Mouse (Mus musculus) stomach, embryonic 15.5 days (tissue): ENCODE measurements around the gene A930033H14Rik. TPM values are rescaled to one million over a fixed set of nuclear protein-coding genes. Genes with fewer than 3 reads are reported as not detected.

ENCODE experiments used
- ATAC-seq: fragments of 200-750 bp; cut with Nextera tagmentation; 2 replicates; pipeline ENCODE4 v1.8.0; 2017; ENCODE audit warnings: low read depth, moderate number of reproducible peaks, moderate TSS enrichment; ENCODE audit not compliant: insufficient read depth, low FRiP score
- H3K27ac ChIP-seq: fragments of 300-500 bp; sonication (generic); 2 replicates; pipeline ENCODE4 v1.5.1; 2015; ENCODE audit warnings: mild to moderate bottlenecking, inconsistent platforms
- H3K27me3 ChIP-seq: fragments of 300-500 bp; sonication (generic); replicated peaks from 2 replicates; pipeline ENCODE4 v1.6.1; 2015; ENCODE audit warnings: inconsistent platforms
- H3K36me3 ChIP-seq: fragments of 300-500 bp; sonication (generic); 2 replicates; pipeline ENCODE4 v1.6.1; 2015; ENCODE audit warnings: inconsistent platforms
- H3K4me1 ChIP-seq: fragments of 300-500 bp; sonication (generic); 2 replicates; pipeline ENCODE4 v1.6.1; 2015; ENCODE audit warnings: inconsistent platforms
- H3K4me2 ChIP-seq: fragments of 300-500 bp; sonication (generic); 2 replicates; pipeline ENCODE4 v1.6.1; 2015; ENCODE audit warnings: mild to moderate bottlenecking, inconsistent platforms
- H3K4me3 ChIP-seq: fragments of 300-500 bp; sonication (generic); replicated peaks from 2 replicates; pipeline ENCODE4 v1.5.1; 2015; ENCODE audit warnings: inconsistent platforms
- H3K9ac ChIP-seq: fragments of 300-500 bp; sonication (generic); 2 replicates; pipeline ENCODE4 v1.6.1; 2015; ENCODE audit warnings: inconsistent platforms
- H3K9me3 ChIP-seq: fragments of 300-500 bp; sonication (generic); 2 replicates; pipeline ENCODE4 v1.6.1; 2016; ENCODE audit warnings: inconsistent platforms
- WGBS: fragments of 180-500 bp; shearing (Covaris S2); methylation state at CpG from one replicate; pipeline ENCODE4 v1.1.7; 2015; 5-methylcytosine and 5-hydroxymethylcytosine counted together
- polyA plus RNA-seq: library from polyadenylated mRNA; unstranded; fragments of >200 nt; fragmentation: Nextera tagmentation; extraction: Ambion mirVana; gene quantifications from 2 replicates; pipeline ENCODE4 v1.2.1, GENCODE M21; 2015

Gene A930033H14Rik
- polyA plus RNA-seq, 1 experiment from 2014 or later: 2.7 TPM

DNA sequence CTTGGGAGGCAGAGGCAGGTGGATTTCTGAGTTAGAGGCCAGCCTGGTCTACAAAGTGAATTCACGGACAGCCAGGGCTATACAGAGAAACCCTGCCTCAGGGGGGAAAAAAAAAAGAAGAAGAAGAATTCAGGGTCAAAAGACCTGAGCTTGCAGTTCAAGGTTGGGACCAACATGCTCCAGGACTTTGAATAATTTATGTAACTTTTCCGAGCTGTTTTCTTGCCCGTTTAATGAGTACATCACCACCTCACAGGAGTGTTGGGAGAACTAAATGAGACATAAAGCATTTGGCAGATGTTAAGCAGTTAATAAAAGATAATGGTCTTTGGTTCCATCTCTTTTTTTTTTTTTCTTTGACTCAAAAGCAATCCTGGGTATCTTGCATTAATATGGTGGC lies 51.4 kb downstream of the A930033H14Rik start:
- H3K4me2 ChIP-seq: no peak overlapping the region
- H3K27me3 ChIP-seq: no peaks in the 10 kb centered on the region
- no peak overlapping the region for H3K4me3 ChIP-seq
- no peaks in the 10 kb centered on the region for H3K4me1 ChIP-seq
- H3K9me3 ChIP-seq: no peaks in the 10 kb centered on the region
- WGBS: 77% methylated on average over 3 of the region's 3 CpGs
- no peak overlapping the region for H3K9ac ChIP-seq
- H3K36me3 ChIP-seq: no peaks in the 10 kb centered on the region
- no peak overlapping the region for H3K27ac ChIP-seq
- no peak for ATAC-seq

DNA sequence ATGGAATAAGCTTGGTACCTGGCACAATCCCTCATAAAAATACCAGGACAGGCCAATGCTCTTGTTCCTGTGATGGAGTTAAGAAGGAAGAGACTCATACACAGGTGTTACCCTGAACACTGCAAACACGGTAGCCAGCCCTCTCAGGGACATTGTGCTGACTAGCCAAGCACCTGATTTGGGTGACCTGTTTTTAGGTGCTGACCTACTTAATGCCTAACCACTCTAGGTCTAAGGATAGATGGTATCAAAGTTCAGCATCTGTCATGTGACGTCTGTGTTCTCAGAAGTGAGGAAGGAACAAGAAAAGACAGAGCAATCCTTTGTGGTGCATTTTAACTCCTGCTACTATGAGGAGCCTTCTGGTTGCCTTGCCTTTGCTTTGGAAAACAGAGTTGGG lies 52.0 kb downstream of the A930033H14Rik start:
- no peaks in the 10 kb centered on the region for H3K27me3 ChIP-seq
- ATAC-seq: no peak
- no peak overlapping the region for H3K9ac ChIP-seq
- no peaks in the 10 kb centered on the region for H3K4me1 ChIP-seq
- no peak overlapping the region for H3K4me3 ChIP-seq
- H3K36me3 ChIP-seq: no peaks in the 10 kb centered on the region
- H3K27ac ChIP-seq: no peak overlapping the region
- H3K9me3 ChIP-seq: no peaks in the 10 kb centered on the region
- no peak overlapping the region for H3K4me2 ChIP-seq
- WGBS: 73% methylated on average over 2 of the region's 2 CpGs

Other genes with a start within 250 kb of the A930033H14Rik start
- 28.6 and 33.0 TPM in 2 replicates for gene Rhobtb1, start 61.7 kb downstream of the A930033H14Rik start, polyA plus RNA-seq
- gene Cdk1, start 139.8 kb upstream of the A930033H14Rik start, polyA plus RNA-seq: 411 and 449 TPM in 2 replicates
- gene Ank3, start 185.7 kb upstream of the A930033H14Rik start, polyA plus RNA-seq: 33.0 and 33.1 TPM in 2 replicates